Mouse (Mus musculus): ENCODE measurements around the gene Zfhx3. TPM values are rescaled to one million over a fixed set of nuclear protein-coding genes. Genes with fewer than 3 reads are reported as not detected.

Gene Zfhx3
- polyA plus RNA-seq, 1 experiment, result 14.0 TPM

- H3K9ac ChIP-seq (ENCODE audit: low read depth, poor library complexity, severe bottlenecking), result no peak overlapping the region
- H3K4me1 ChIP-seq (ENCODE audit: control insufficient read depth, insufficient read depth, low read length), result no peaks in the 10 kb centered on the region
- H3K4me3 ChIP-seq (ENCODE audit: low read depth, low read length), result no peak overlapping the region
- H3K27ac ChIP-seq (ENCODE audit: insufficient read depth, low read length), result no peak overlapping the region
- TF ChIP-seq POLR2A (IDR thresholded peaks at IDR 0.05; ENCODE audit: insufficient read depth, low read length) (no peak), CTCF (IDR thresholded peaks at IDR 0.05; ENCODE audit: low read depth, low read length) (no peak), EP300 (IDR thresholded peaks at IDR 0.05; ENCODE audit: insufficient read depth, low read depth, low read length) (no peak)
- no peaks in the 10 kb centered on the region for H3K36me3 ChIP-seq (ENCODE audit: control insufficient read depth, insufficient read depth, low read length, poor library complexity, severe bottlenecking)
- no peaks in the 10 kb centered on the region for H3K27me3 ChIP-seq (ENCODE audit: control insufficient read depth, insufficient read depth, low read length, poor library complexity, severe bottlenecking)
- H3K9me3 ChIP-seq (replicated peaks; ENCODE audit: control insufficient read depth, insufficient read depth, low read length, poor library complexity, severe bottlenecking), result peaks cover 10% of the 10 kb centered on the region
These were observed 1035.4 kb downstream of the Zfhx3 start for GRCm38 (mm10) chr8:108977693-108978361.

DNA sequence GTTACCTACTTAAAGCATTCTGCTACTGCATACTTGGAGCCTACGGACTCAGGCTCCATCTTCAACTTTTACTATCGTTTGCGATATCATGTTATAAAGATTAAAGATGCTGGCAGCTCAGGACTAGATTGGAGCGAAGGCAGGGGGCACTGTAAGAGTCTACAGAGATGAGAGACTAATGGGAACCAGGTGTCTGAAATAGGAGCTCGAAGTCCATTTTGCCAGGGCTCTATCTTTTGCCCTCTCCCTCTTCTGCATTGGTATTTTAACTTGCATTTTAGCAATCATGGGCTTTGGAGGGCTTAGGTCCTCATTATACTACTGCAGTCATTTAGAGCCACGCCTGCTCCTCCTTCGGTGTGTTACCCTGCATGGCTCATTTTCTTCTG lies 1035.9 kb downstream of the Zfhx3 start:
- Histone ChIP-seq H3K27me3 (ENCODE audit: control insufficient read depth, insufficient read depth, low read length, poor library complexity, severe bottlenecking) (no peaks in the 10 kb centered on the region), H3K9me3 (replicated peaks; ENCODE audit: control insufficient read depth, insufficient read depth, low read length, poor library complexity, severe bottlenecking) (peaks cover 10% of the 10 kb centered on the region), H3K9ac (ENCODE audit: low read depth, poor library complexity, severe bottlenecking) (no peak overlapping the region), H3K27ac (ENCODE audit: insufficient read depth, low read length) (no peak overlapping the region), H3K36me3 (ENCODE audit: control insufficient read depth, insufficient read depth, low read length, poor library complexity, severe bottlenecking) (no peaks in the 10 kb centered on the region), H3K4me3 (ENCODE audit: low read depth, low read length) (no peak overlapping the region), H3K4me1 (ENCODE audit: control insufficient read depth, insufficient read depth, low read length) (no peaks in the 10 kb centered on the region)
- TF ChIP-seq POLR2A (IDR thresholded peaks at IDR 0.05; ENCODE audit: insufficient read depth, low read length) (no peak), EP300 (IDR thresholded peaks at IDR 0.05; ENCODE audit: insufficient read depth, low read depth, low read length) (no peak), CTCF (IDR thresholded peaks at IDR 0.05; ENCODE audit: low read depth, low read length) (no peak)

DNA sequence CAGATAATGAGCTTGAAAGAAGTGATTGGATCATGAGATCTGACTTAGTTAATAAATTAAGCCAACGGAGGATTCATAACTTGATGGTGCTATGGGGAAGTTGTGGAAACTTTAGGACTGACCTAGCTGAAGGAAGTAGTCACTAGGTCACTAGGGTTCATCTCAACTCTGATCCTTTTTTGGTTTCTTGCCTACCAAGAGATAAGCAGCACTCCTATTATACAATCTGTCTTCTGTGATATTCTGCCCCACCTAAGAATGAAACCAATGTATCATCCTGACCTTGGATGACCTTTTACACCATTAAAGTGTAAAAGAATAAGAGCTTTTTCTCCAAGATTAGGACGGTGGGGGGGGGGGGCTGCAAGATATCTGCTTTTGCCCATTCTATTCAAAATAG lies 1042.5 kb downstream of the Zfhx3 start:
- no peak for TF ChIP-seq EP300 (IDR thresholded peaks at IDR 0.05; ENCODE audit: insufficient read depth, low read depth, low read length)
- no peak for TF ChIP-seq CTCF (IDR thresholded peaks at IDR 0.05; ENCODE audit: low read depth, low read length)
- TF ChIP-seq POLR2A (IDR thresholded peaks at IDR 0.05; ENCODE audit: insufficient read depth, low read length), result no peak
- H3K27ac ChIP-seq (ENCODE audit: insufficient read depth, low read length), result no peak overlapping the region
- no peak overlapping the region for H3K9ac ChIP-seq (ENCODE audit: low read depth, poor library complexity, severe bottlenecking)
- H3K4me3 ChIP-seq (ENCODE audit: low read depth, low read length), result no peak overlapping the region
- peaks cover 10% of the 10 kb centered on the region for H3K9me3 ChIP-seq (replicated peaks; ENCODE audit: control insufficient read depth, insufficient read depth, low read length, poor library complexity, severe bottlenecking)
- no peaks in the 10 kb centered on the region for H3K36me3 ChIP-seq (ENCODE audit: control insufficient read depth, insufficient read depth, low read length, poor library complexity, severe bottlenecking)
- no peaks in the 10 kb centered on the region for H3K4me1 ChIP-seq (ENCODE audit: control insufficient read depth, insufficient read depth, low read length)
- H3K27me3 ChIP-seq (ENCODE audit: control insufficient read depth, insufficient read depth, low read length, poor library complexity, severe bottlenecking), result no peaks in the 10 kb centered on the region; the same call in 1 of the 2 replicates

- Histone ChIP-seq H3K4me3 (ENCODE audit: low read depth, low read length) (no peak overlapping the region), H3K9ac (ENCODE audit: low read depth, poor library complexity, severe bottlenecking) (no peak overlapping the region), H3K36me3 (ENCODE audit: control insufficient read depth, insufficient read depth, low read length, poor library complexity, severe bottlenecking) (no peaks in the 10 kb centered on the region), H3K27me3 (ENCODE audit: control insufficient read depth, insufficient read depth, low read length, poor library complexity, severe bottlenecking) (no peaks in the 10 kb centered on the region; the same call in 1 of the 2 replicates), H3K9me3 (replicated peaks; ENCODE audit: control insufficient read depth, insufficient read depth, low read length, poor library complexity, severe bottlenecking) (no peaks in the 10 kb centered on the region), H3K4me1 (ENCODE audit: control insufficient read depth, insufficient read depth, low read length) (no peaks in the 10 kb centered on the region), H3K27ac (ENCODE audit: insufficient read depth, low read length) (no peak overlapping the region)
- no peak for TF ChIP-seq EP300 (IDR thresholded peaks at IDR 0.05; ENCODE audit: insufficient read depth, low read depth, low read length)
- TF ChIP-seq POLR2A (IDR thresholded peaks at IDR 0.05; ENCODE audit: insufficient read depth, low read length), result no peak
- TF ChIP-seq CTCF (IDR thresholded peaks at IDR 0.05; ENCODE audit: low read depth, low read length), result no peak
These were observed 1047.4 kb downstream of the Zfhx3 start for GRCm38 (mm10) chr8:108989841-108990240.

GRCm38 (mm10) chr8:108990537-108990936 lies 1048.1 kb downstream of the Zfhx3 start:
- Histone ChIP-seq H3K27me3 (ENCODE audit: control insufficient read depth, insufficient read depth, low read length, poor library complexity, severe bottlenecking) (no peaks in the 10 kb centered on the region; the same call in 1 of the 2 replicates), H3K9ac (ENCODE audit: low read depth, poor library complexity, severe bottlenecking) (no peak overlapping the region), H3K27ac (ENCODE audit: insufficient read depth, low read length) (no peak overlapping the region), H3K9me3 (replicated peaks; ENCODE audit: control insufficient read depth, insufficient read depth, low read length, poor library complexity, severe bottlenecking) (no peaks in the 10 kb centered on the region; the same call in 1 of the 2 replicates), H3K4me3 (ENCODE audit: low read depth, low read length) (no peak overlapping the region), H3K36me3 (ENCODE audit: control insufficient read depth, insufficient read depth, low read length, poor library complexity, severe bottlenecking) (no peaks in the 10 kb centered on the region), H3K4me1 (ENCODE audit: control insufficient read depth, insufficient read depth, low read length) (no peaks in the 10 kb centered on the region)
- no peak for TF ChIP-seq POLR2A (IDR thresholded peaks at IDR 0.05; ENCODE audit: insufficient read depth, low read length)
- no peak for TF ChIP-seq EP300 (IDR thresholded peaks at IDR 0.05; ENCODE audit: insufficient read depth, low read depth, low read length)
- TF ChIP-seq CTCF (IDR thresholded peaks at IDR 0.05; ENCODE audit: low read depth, low read length), result no peak

DNA sequence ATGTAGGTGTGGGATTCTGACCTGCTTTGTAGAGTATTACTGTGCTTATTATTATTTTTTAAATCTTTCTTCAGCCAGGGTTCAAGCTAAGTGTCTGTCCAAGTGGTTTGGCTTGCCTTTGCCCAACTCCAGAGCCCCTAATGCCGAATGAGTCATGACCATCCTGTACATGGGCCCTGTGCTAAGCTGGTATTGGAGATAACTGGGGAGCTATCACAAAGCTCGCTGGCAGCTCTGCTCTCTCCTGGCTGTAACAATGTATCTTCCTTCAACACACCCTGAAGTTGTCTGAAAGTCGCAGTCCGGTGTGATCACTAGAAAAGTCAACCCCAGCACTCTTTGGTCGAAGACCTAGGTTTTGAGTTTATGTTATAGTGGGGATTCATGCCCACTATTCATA lies 1049.0 kb downstream of the Zfhx3 start:
- TF ChIP-seq EP300 (IDR thresholded peaks at IDR 0.05; ENCODE audit: insufficient read depth, low read depth, low read length), result no peak
- no peak for TF ChIP-seq POLR2A (IDR thresholded peaks at IDR 0.05; ENCODE audit: insufficient read depth, low read length)
- TF ChIP-seq CTCF (IDR thresholded peaks at IDR 0.05; ENCODE audit: low read depth, low read length), result no peak
- Histone ChIP-seq H3K9me3 (replicated peaks; ENCODE audit: control insufficient read depth, insufficient read depth, low read length, poor library complexity, severe bottlenecking) (no peaks in the 10 kb centered on the region; the same call in 1 of the 2 replicates), H3K36me3 (ENCODE audit: control insufficient read depth, insufficient read depth, low read length, poor library complexity, severe bottlenecking) (no peaks in the 10 kb centered on the region), H3K4me1 (ENCODE audit: control insufficient read depth, insufficient read depth, low read length) (no peaks in the 10 kb centered on the region), H3K27ac (ENCODE audit: insufficient read depth, low read length) (no peak overlapping the region), H3K9ac (ENCODE audit: low read depth, poor library complexity, severe bottlenecking) (no peak overlapping the region), H3K4me3 (ENCODE audit: low read depth, low read length) (no peak overlapping the region), H3K27me3 (ENCODE audit: control insufficient read depth, insufficient read depth, low read length, poor library complexity, severe bottlenecking) (no peaks in the 10 kb centered on the region; the same call in 1 of the 2 replicates)
